Mouse (Mus musculus) G1E (cell line): ENCODE measurements around the gene Angptl6.

Experiments used
- CTCF ChIP-seq: IDR thresholded peaks from 2 replicates; pipeline ENCODE4 v1.5.1; 2012; ENCODE audit warnings: low read depth, low read length, inconsistent platforms, mixed read lengths
- GATA1 ChIP-seq: IDR thresholded peaks from 2 replicates; pipeline ENCODE4 v1.6.1; 2012; ENCODE audit warnings: borderline replicate concordance, low read length, inconsistent platforms, mixed read lengths

GRCm38 (mm10) chr9:20897736-20898510 lies 18.4 kb upstream of the Angptl6 start:
- no peak for TF ChIP-seq CTCF
- no peak for TF ChIP-seq GATA1
